Mouse (Mus musculus) stomach, postnatal 0 days (tissue): ENCODE data around the gene Cisd3.

ENCODE experiments used
- CTCF ChIP-seq: IDR thresholded peaks from 2 replicates; pipeline ENCODE4 v1.5.1; 2016; ENCODE audit warnings: antibody characterized with exemption, low read depth, mild to moderate bottlenecking, moderate library complexity
- EP300 ChIP-seq: optimal IDR thresholded peaks from 2 replicates; pipeline ENCODE3; 2016; ENCODE audit warnings: antibody characterized with exemption

GRCm38 (mm10) chr11:97712286-97712685 lies 26.7 kb downstream of the Cisd3 start:
- TF ChIP-seq CTCF = no peak
- TF ChIP-seq EP300 = no peak
